Mouse (Mus musculus): Measurements from ENCODE around the gene Mrrf.

DNA sequence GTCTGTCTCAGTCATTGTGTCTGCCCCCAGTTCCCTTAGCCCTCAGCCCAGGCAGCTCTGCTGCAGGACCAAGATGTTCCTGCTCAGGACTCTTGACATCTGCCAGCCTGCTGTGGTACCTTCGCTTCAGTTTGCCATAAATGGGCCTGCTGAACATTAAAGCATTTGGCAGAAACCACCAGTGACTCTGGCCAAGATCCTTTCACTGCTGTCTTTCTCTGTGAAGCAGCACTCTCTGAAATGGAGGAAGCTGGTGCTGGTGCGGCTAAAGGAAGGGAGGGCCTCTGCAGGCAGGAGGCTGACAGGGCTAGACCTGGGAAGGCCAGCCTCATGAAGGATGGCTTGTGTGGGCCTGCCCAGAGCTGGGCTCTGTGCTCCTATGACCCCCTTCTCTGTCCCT, 47.1 kb downstream of the Mrrf start:
- no peak for TF ChIP-seq CTCF (conservative IDR thresholded peaks at IDR 0.05; ENCODE audit: low read length)
- no peak for TF ChIP-seq POU5F1 (IDR thresholded peaks at IDR 0.05; ENCODE audit: borderline replicate concordance, low read length)
